Mouse (Mus musculus) forebrain, postnatal 0 days (tissue): ENCODE results near the gene Loxl1. TPM values are rescaled to one million over a fixed set of nuclear protein-coding genes. Genes with fewer than 3 reads are reported as not detected.

Experiments
- ATAC-seq: fragments of 200-750 bp; cut with Nextera tagmentation; 2 replicates; pipeline ENCODE4 v1.8.0; 2017; ENCODE audit warnings: mild to moderate bottlenecking, moderate library complexity
- DNase-seq: peaks from one replicate; pipeline ENCODE4 v3.0.0-alpha.2; 2015
- H3K27ac ChIP-seq: fragments of 300-500 bp; sonication (generic); 2 replicates; pipeline ENCODE4 v1.5.1; 2014; ENCODE audit warnings: low read depth, mild to moderate bottlenecking, antibody characterized with exemption, low read length, moderate library complexity, mixed read lengths
- H3K27me3 ChIP-seq: fragments of 300-500 bp; sonication (generic); 2 replicates; pipeline ENCODE4 v1.6.1; 2014; ENCODE audit warnings: mild to moderate bottlenecking, low read length, mixed read lengths; ENCODE audit not compliant: insufficient read depth
- H3K36me3 ChIP-seq: fragments of 300-500 bp; sonication (generic); 2 replicates; pipeline ENCODE4 v1.6.1; 2014; ENCODE audit warnings: mild to moderate bottlenecking, moderate library complexity; ENCODE audit not compliant: insufficient read depth
- H3K4me1 ChIP-seq: fragments of 300-500 bp; sonication (generic); 2 replicates; pipeline ENCODE4 v1.6.1; 2014; ENCODE audit warnings: antibody characterized with exemption; ENCODE audit not compliant: insufficient read depth
- H3K4me2 ChIP-seq: fragments of 300-500 bp; sonication (generic); 2 replicates; pipeline ENCODE4 v1.6.1; 2014; ENCODE audit warnings: low read depth, mild to moderate bottlenecking, moderate library complexity
- H3K4me3 ChIP-seq: fragments of 300-500 bp; sonication (generic); 2 replicates; pipeline ENCODE4 v1.5.1; 2014; ENCODE audit warnings: low read depth, low read length, mixed read lengths
- H3K9ac ChIP-seq: fragments of 300-500 bp; sonication (generic); 2 replicates; pipeline ENCODE4 v1.6.1; 2014; ENCODE audit warnings: mild to moderate bottlenecking
- H3K9me3 ChIP-seq: fragments of 300-500 bp; sonication (generic); 2 replicates; pipeline ENCODE4 v1.6.1; 2016; ENCODE audit warnings: low read length
- CTCF ChIP-seq: sonication (generic); IDR thresholded peaks from 2 replicates; pipeline ENCODE4 v1.5.1; 2016; ENCODE audit warnings: antibody characterized with exemption, control low read depth, low read depth
- WGBS: fragments of 180-500 bp; shearing (Covaris S2); extraction: QIAGEN DNeasy Blood & Tissue Kit; methylation state at CpG from one replicate; pipeline ENCODE4 v1.1.7; 2014; 5-methylcytosine and 5-hydroxymethylcytosine counted together
- polyA plus RNA-seq: library from polyadenylated mRNA; unstranded; fragments of >200 nt; fragmentation: Nextera tagmentation; extraction: Ambion mirVana; gene quantifications from 2 replicates; pipeline ENCODE4 v1.2.1, GENCODE M21; 2015
- total RNA-seq: library from RNA; depleted of rRNA; stranded (reverse); fragments of >200 nt; gene quantifications from 2 replicates; pipeline ENCODE4 v1.2.3, GENCODE M21; 2014

The Loxl1 gene
- total and polyA plus RNA-seq, 2 experiments from 2014 or later = 8.0 to 9.4 TPM

DNA sequence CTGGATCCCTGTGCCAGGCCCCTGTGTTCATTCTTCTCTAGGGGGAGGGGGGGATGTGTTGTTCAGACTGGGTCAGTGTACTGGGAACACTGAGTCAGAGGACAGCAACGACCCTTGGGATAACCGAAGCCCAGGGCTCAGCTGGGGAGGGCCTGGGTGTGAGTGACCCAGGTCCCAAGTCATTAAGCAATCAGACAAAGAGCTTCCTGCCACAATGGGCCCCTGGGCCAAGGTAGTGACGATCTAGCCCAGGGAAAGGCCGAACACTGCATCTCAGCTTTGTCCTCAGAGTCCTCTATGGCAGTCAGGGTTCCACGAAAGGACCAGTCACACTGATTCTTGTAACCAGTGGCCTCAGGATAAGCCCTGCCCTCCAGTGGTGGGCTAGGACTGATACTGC, 9.9 kb downstream of the Loxl1 start:
- Histone ChIP-seq H3K9me3 (no peaks in the 10 kb centered on the region), H3K27ac (no peak overlapping the region), H3K36me3 (no peaks in the 10 kb centered on the region), H3K9ac (no peak overlapping the region), H3K4me3 (no peak overlapping the region), H3K27me3 (no peaks in the 10 kb centered on the region), H3K4me2 (no peak overlapping the region), H3K4me1 (no peaks in the 10 kb centered on the region)
- WGBS = 61% methylated on average over 5 of the region's 5 CpGs
- TF ChIP-seq CTCF = no peak
- ATAC-seq (no peak), DNase-seq (no peak)

DNA sequence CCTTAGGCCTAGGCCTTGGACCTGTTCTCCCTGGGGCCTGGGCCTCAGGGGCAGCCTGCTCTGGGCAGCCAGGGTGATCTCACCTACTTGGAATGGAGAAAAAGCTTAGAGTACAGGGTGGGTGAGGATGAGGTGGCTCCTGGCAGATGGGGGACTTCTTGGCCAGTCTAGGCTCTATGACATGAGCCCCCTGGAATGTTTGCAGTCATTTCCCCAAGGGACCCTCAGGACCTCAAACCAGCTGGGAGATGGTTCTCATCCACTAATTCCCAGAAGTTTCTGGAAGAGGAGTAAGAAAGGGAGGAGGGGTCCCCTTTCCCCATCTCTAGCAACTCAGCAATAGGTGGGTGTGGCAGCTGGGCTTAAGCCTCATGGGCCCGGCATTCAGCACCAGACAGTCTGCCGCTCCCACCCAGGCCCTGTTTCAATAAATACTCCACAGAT, 13.6 kb downstream of the Loxl1 start:
- no peak overlapping the region for H3K4me2 ChIP-seq
- ATAC-seq = no peak
- TF ChIP-seq CTCF = no peak
- H3K27me3 ChIP-seq = no peaks in the 10 kb centered on the region
- WGBS = 50% methylated on average over 2 of the region's 2 CpGs
- no peak overlapping the region for H3K27ac ChIP-seq
- DNase-seq = no peak
- no peak overlapping the region for H3K4me3 ChIP-seq
- H3K9me3 ChIP-seq = no peaks in the 10 kb centered on the region
- no peaks in the 10 kb centered on the region for H3K4me1 ChIP-seq
- H3K36me3 ChIP-seq = no peaks in the 10 kb centered on the region
- H3K9ac ChIP-seq = no peak overlapping the region

DNA sequence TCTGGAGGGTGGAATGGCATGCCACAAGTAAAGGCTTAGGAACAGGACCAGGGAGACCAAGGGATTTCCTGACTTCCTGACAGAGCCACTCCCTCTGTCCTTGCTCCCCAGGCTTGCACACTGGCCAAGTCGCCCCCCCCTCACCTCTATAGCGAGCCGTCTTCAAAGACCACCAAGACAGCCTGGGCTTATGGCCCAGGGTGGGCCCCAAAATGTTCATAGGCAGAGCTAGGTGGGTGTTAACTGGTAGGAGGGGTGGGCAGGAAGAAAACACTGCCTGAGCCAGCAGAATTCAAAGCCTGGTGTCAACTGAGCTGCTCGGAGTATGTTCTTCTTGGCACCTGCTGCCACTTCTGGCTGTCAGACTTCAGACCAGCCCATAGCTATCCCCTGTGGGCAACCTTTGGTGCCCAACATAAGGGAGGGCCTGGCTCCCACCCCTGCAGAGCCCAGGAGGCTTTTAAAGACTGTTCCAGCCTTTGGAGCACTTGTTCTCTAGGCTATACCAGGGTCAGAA, 15.0 kb downstream of the Loxl1 start:
- Histone ChIP-seq H3K4me2 (no peak overlapping the region), H3K9me3 (no peaks in the 10 kb centered on the region), H3K9ac (no peak overlapping the region), H3K27me3 (no peaks in the 10 kb centered on the region), H3K36me3 (no peaks in the 10 kb centered on the region), H3K27ac (no peak overlapping the region), H3K4me3 (no peak overlapping the region), H3K4me1 (no peaks in the 10 kb centered on the region)
- DNase-seq (no peak), ATAC-seq (no peak)
- WGBS = 48% methylated on average over 4 of the region's 4 CpGs
- TF ChIP-seq CTCF = no peak

DNA sequence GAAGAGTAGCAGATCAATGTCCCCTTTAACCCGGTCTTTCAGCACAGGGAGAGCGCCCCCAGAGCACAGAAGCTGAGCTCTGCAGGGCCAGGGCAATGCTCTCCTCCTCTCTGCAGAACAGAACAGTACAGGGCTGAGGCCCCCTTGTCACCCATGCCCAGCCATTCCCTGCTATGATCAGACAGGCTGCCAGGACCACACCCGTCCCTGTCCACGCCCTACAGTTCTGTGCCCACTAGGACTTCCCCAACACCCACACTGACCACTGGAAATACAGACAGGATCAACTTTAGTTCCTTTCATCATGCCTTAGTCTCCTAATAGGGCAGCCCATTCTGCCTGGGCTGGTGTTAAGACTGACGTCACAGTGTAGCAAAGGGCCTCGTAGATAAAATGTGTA, 15.9 kb downstream of the Loxl1 start:
- Histone ChIP-seq H3K36me3 (no peaks in the 10 kb centered on the region), H3K4me1 (no peaks in the 10 kb centered on the region), H3K9ac (no peak overlapping the region), H3K9me3 (no peaks in the 10 kb centered on the region), H3K4me2 (no peak overlapping the region), H3K27me3 (no peaks in the 10 kb centered on the region), H3K4me3 (no peak overlapping the region), H3K27ac (no peak overlapping the region)
- DNase-seq = no peak
- 90% methylated on average over 6 of the region's 6 CpGs for WGBS
- TF ChIP-seq CTCF = no peak
- no peak for ATAC-seq

DNA sequence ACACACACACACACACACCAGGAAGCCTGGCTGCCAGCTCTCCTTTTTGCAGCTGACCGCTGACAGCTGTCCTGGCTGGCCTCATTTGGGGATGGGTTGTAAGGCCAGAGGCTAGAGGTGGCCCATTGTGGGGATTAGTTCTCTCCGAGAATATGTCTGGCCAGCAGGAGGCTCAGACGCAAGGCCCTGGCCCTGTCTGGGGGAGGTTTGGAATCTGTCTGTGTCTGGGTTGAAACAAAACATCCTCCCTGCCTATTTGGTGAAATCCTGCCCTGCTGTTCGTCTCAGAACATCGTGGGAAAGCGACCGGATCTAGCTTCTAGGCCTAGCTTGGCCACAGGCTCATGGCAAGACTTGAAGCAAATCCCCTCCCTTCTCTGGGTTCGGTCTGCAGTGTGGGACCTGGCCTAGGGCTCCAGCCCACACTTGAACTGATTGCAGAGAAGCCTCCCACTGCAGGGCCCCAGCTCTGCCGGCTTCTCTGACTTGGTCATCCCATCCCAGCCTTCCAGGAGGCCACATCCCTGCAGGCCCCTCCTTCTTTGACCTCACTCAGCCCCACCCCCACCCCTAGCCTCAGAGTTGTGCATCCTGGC, 17.1 kb downstream of the Loxl1 start:
- H3K9me3 ChIP-seq = no peaks in the 10 kb centered on the region
- H3K4me1 ChIP-seq = no peaks in the 10 kb centered on the region
- no peak for TF ChIP-seq CTCF
- H3K36me3 ChIP-seq = no peaks in the 10 kb centered on the region
- DNase-seq (no peak), ATAC-seq (peak; percentile 47; the same call in 1 of the 2 replicates)
- no peaks in the 10 kb centered on the region for H3K27me3 ChIP-seq
- H3K4me2 ChIP-seq = no peak overlapping the region
- no peak overlapping the region for H3K4me3 ChIP-seq
- H3K9ac ChIP-seq = no peak overlapping the region
- 13% methylated on average over 9 of the region's 9 CpGs for WGBS
- no peak overlapping the region for H3K27ac ChIP-seq

DNA sequence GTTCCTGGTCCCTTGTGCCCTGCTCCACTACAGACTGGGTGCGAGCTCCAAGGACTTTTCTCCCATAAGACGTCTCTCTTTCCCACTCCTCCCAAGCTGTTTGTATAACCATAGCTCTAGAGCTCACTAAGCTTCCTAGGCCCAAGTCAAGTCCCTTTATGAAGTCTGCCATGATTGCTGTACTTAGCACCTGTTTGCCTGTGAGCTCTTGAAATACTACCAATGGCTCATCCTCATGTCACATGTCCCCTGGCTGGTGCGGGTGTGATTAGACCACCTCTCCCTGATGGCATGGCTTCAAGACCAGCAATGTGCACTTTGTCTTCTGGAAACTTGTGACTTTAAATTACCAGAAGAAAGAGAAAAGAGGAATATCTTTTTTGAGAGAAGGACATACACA, 17.6 kb downstream of the Loxl1 start:
- 82% methylated on average over 3 of the region's 3 CpGs for WGBS
- no peaks in the 10 kb centered on the region for H3K9me3 ChIP-seq
- TF ChIP-seq CTCF = no peak
- DNase-seq = no peak
- H3K36me3 ChIP-seq = no peaks in the 10 kb centered on the region
- no peak overlapping the region for H3K9ac ChIP-seq
- no peak for ATAC-seq
- H3K4me3 ChIP-seq = no peak overlapping the region
- no peaks in the 10 kb centered on the region for H3K4me1 ChIP-seq
- no peak overlapping the region for H3K4me2 ChIP-seq
- H3K27me3 ChIP-seq = no peaks in the 10 kb centered on the region
- no peak overlapping the region for H3K27ac ChIP-seq

DNA sequence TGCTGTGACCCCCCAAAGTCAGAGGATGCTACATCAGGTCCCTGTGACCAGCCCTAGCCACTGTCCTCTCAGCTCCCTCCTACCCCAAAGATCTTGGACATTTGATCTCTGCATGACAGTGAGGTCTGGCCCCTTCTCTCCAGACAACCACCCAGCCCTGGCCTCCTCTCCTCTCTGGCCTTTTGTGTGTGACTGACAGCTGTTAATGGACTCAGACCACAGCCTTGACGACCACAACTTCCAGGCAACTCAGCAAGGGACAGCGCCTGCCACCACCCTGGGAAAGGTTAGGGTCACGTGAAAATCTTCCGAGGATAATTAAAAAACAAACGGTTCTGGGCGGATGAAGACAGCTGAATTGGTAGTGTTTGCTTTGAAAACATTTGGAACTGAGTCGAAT, 18.5 kb downstream of the Loxl1 start:
- Histone ChIP-seq H3K4me2 (no peak overlapping the region), H3K36me3 (no peaks in the 10 kb centered on the region), H3K27me3 (no peaks in the 10 kb centered on the region), H3K9ac (no peak overlapping the region), H3K9me3 (no peaks in the 10 kb centered on the region), H3K27ac (no peak overlapping the region), H3K4me3 (no peak overlapping the region), H3K4me1 (no peaks in the 10 kb centered on the region)
- ATAC-seq = no peak
- no peak for DNase-seq
- no peak for TF ChIP-seq CTCF
- WGBS = 59% methylated on average over 7 of the region's 7 CpGs

DNA sequence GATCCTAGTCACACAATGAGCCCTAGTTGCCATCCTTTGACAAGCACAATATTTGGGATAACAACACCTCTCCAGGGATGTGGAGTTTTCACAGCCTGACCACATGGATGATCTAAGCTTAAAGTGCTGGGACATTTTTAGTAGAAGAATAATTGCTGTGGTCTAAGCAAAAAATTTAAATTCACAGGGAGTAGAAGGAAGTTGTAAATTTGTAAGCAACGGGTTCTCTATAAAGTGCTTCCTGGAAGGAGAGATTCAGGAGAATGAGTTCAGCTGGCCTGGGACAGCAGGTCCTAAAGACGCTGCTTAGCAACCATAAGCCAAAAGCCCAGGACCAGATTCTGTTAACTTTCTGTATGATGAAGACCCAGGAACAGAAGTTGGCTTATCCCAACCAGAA, 23.1 kb downstream of the Loxl1 start:
- DNase-seq (no peak), ATAC-seq (no peak)
- no peaks in the 10 kb centered on the region for H3K36me3 ChIP-seq
- 83% methylated on average over 2 of the region's 2 CpGs for WGBS
- no peaks in the 10 kb centered on the region for H3K27me3 ChIP-seq
- H3K4me1 ChIP-seq = no peaks in the 10 kb centered on the region
- no peaks in the 10 kb centered on the region for H3K9me3 ChIP-seq
- H3K9ac ChIP-seq = no peak overlapping the region
- no peak for TF ChIP-seq CTCF
- no peak overlapping the region for H3K27ac ChIP-seq
- no peak overlapping the region for H3K4me3 ChIP-seq
- no peak overlapping the region for H3K4me2 ChIP-seq
